9 mouse cellular contexts compared by ENCODE assay signal in the genomic region with DNA sequence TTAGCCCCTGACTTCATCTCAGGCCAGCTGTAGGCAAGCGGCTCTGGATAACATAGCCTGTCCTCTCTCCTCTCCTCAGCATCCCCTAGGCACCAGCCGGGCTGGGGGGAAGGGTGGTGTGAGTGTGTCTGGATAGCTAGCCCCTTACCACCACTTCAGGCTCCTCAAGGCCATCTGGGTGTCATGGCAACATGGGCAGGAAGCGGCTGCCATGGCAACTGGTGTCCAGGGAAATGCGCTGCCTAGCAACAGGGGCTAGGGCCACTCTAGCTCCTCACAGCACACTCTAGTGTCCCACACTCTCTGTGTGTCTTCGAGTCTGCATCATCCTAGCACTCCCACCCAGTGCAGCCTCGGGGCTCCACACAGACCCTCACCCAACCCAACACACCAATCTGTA. TPM values are rescaled to one million over a fixed set of nuclear protein-coding genes. Genes with fewer than 3 reads are reported as not detected.
DNase-seq lines count a peak whose midpoint lies in the region; ATAC-seq and TF ChIP-seq lines count a peak whose summit lies in the region.
"Had no signal": no experiment of that assay in that cellular context is flagged by ENCODE, and none has a peak within 500 bp of the region (broad histone marks: within the 10 kb centered on the region; RNA-seq: fewer than 3 reads in every experiment).

No protein-coding gene starts in this region.

- peak overlapping the region; percentile 52 for H3K9ac ChIP-seq in forebrain, embryonic 13.5 days
- no peak overlapping the region for H3K9ac ChIP-seq in kidney, embryonic 15.5 days

- H3K4me3 ChIP-seq in forebrain, embryonic 13.5 days: peak overlapping the region; percentile 23
- H3K4me3 ChIP-seq in left cerebral cortex, adult 2 months: peak overlapping the region; percentile 9; the same call in 1 of the 2 replicates
- H3K4me3 ChIP-seq in olfactory bulb, adult 2 months (ENCODE audit: insufficient read depth, low read depth, low read length): no peak overlapping the region; the same call in 1 of the 2 replicates
- no peak overlapping the region for H3K4me3 ChIP-seq in kidney, embryonic 15.5 days (replicated peaks)
- no peak overlapping the region for H3K4me3 ChIP-seq in gastrocnemius, adult 2 months

- no peak for TF ChIP-seq CTCF in left cerebral cortex, adult 2 months (IDR thresholded peaks at IDR 0.05)
- TF ChIP-seq CTCF in olfactory bulb, adult 2 months (IDR thresholded peaks at IDR 0.05; ENCODE audit: insufficient read depth, low read depth, low read length): no peak
- no peak for TF ChIP-seq CTCF in gastrocnemius, adult 2 months (IDR thresholded peaks at IDR 0.05)

- ATAC-seq in forebrain, embryonic 13.5 days: peak; percentile 89
- ATAC-seq in kidney, embryonic 15.5 days (replicated peaks; ENCODE audit: low FRiP score): no peak

- no peaks in the 10 kb centered on the region for H3K36me3 ChIP-seq in forebrain, embryonic 13.5 days (ENCODE audit: poor library complexity, severe bottlenecking)
- no peaks in the 10 kb centered on the region for H3K36me3 ChIP-seq in kidney, embryonic 15.5 days

- peak; percentile 86 to 90 for DNase-seq in cerebellum, postnatal 10 days
- DNase-seq in cerebellum, adult 8-10 months: no peak
- DNase-seq in left cerebral cortex, adult 2 months (ENCODE audit: extremely low spot score in 1 of 2, low spot score in 2 of 2): peak; percentile 72 to 74
- no peak for DNase-seq in adipocyte (ENCODE audit: low spot score)
- DNase-seq in gastrocnemius, adult 2 months: no peak

- H3K27ac ChIP-seq in forebrain, embryonic 13.5 days: peak overlapping the region; percentile 84
- H3K27ac ChIP-seq in left cerebral cortex, adult 2 months: peak overlapping the region; percentile 76
- H3K27ac ChIP-seq in olfactory bulb, adult 2 months (ENCODE audit: insufficient read depth, low read depth, low read length): peak overlapping the region; percentile 26; the same call in 1 of the 2 replicates
- H3K27ac ChIP-seq in kidney, embryonic 15.5 days: no peak overlapping the region
- no peak overlapping the region for H3K27ac ChIP-seq in gastrocnemius, adult 2 months

- H3K4me1 ChIP-seq in forebrain, embryonic 13.5 days: peaks cover 43% of the 10 kb centered on the region
- peaks cover 34% of the 10 kb centered on the region for H3K4me1 ChIP-seq in olfactory bulb, adult 2 months (ENCODE audit: control insufficient read depth, insufficient read depth, low read length)
- H3K4me1 ChIP-seq in kidney, embryonic 15.5 days: 0 out of 2 replicates have a peak, but pooled peaks cover 5% of the 10 kb centered on the region

- no peak for TF ChIP-seq POLR2A in olfactory bulb, adult 2 months (IDR thresholded peaks at IDR 0.05; ENCODE audit: insufficient read depth, low read depth, low read length)

- H3K9me3 ChIP-seq in forebrain, embryonic 13.5 days (replicated peaks): no peaks in the 10 kb centered on the region
- no peaks in the 10 kb centered on the region for H3K9me3 ChIP-seq in kidney, embryonic 15.5 days (replicated peaks)

- peak overlapping the region; percentile 42 for H3K4me2 ChIP-seq in forebrain, embryonic 13.5 days
- no peak overlapping the region for H3K4me2 ChIP-seq in kidney, embryonic 15.5 days

- no peaks in the 10 kb centered on the region for H3K27me3 ChIP-seq in forebrain, embryonic 13.5 days
- peaks cover 10% of the 10 kb centered on the region for H3K27me3 ChIP-seq in kidney, embryonic 15.5 days

- intact Hi-C loops in left cerebral cortex, adult 2 months (cut with DNase I): no loop called here
- intact Hi-C loops in gastrocnemius, adult 2 months (cut with DNase I): no loop called here

- 9% methylated on average over 6 of the region's 6 CpGs for WGBS in forebrain, embryonic 13.5 days
- WGBS in olfactory bulb, adult 2 months: 27% methylated on average over 6 of the region's 6 CpGs
- whole genome bisulfite sequencing in kidney, embryonic 15.5 days: 49% methylated on average over 6 of the region's 6 CpGs

RNA-seq across cellular contexts. Expression of gene Ccdc188, which starts 4.0 kb away (rescaled TPM):
- 0.13 TPM in 1 of 2 replicates, not detected in the other for polyA plus RNA-seq in forebrain, embryonic 13.5 days (2015; fragmentation: Nextera tagmentation; extraction: Ambion mirVana)
- not detected for total RNA-seq in left cerebral cortex, adult 2 months (2021)
- polyA plus RNA-seq in olfactory bulb, adult 2 months (2012; ENCODE audit: insufficient read depth, insufficient read length, low replicate concordance, missing spikeins): not detected in 2 replicates
- not detected in 2 replicates for polyA plus RNA-seq in kidney, embryonic 15.5 days (2015; fragmentation: Nextera tagmentation; extraction: Ambion mirVana)
- total RNA-seq in gastrocnemius, adult 2 months (2021): not detected
- polyA plus RNA-seq: large intestine, adult 2 months had no signal

RNA-seq across cellular contexts. Expression of gene Zdhhc8, which starts 21.2 kb away (rescaled TPM):
- polyA plus RNA-seq in forebrain, embryonic 13.5 days (2015; fragmentation: Nextera tagmentation; extraction: Ambion mirVana): 7.7 and 8.4 TPM in 2 replicates
- total RNA-seq in left cerebral cortex, adult 2 months (2021): 100 to 1,000 TPM; 132 to 134 TPM
- polyA plus RNA-seq in olfactory bulb, adult 2 months (2012; ENCODE audit: insufficient read depth, insufficient read length, low replicate concordance, missing spikeins): not detected in 2 replicates
- polyA plus RNA-seq in kidney, embryonic 15.5 days (2015; fragmentation: Nextera tagmentation; extraction: Ambion mirVana): 15.6 and 17.5 TPM in 2 replicates
- 10 to 100 TPM; 21.6 to 28.7 TPM for total RNA-seq in gastrocnemius, adult 2 months (2021)

RNA-seq across cellular contexts. Expression of gene Trmt2a, which starts 34.8 kb away (rescaled TPM):
- 116 and 126 TPM in 2 replicates for polyA plus RNA-seq in forebrain, embryonic 13.5 days (2015; fragmentation: Nextera tagmentation; extraction: Ambion mirVana)
- 10 to 100 TPM; 43.6 to 47.7 TPM for total RNA-seq in left cerebral cortex, adult 2 months (2021)
- not detected in 2 replicates for polyA plus RNA-seq in olfactory bulb, adult 2 months (2012; ENCODE audit: insufficient read depth, insufficient read length, low replicate concordance, missing spikeins)
- polyA plus RNA-seq in kidney, embryonic 15.5 days (2015; fragmentation: Nextera tagmentation; extraction: Ambion mirVana): 99.2 and 102 TPM in 2 replicates
- 10 to 100 TPM in 1 of 2 experiments, 1 to 10 TPM in 1; 9.7 to 12.0 TPM for total RNA-seq in gastrocnemius, adult 2 months (2021)

RNA-seq across cellular contexts. Expression of gene Ranbp1, which starts 34.8 kb away (rescaled TPM):
- polyA plus RNA-seq in forebrain, embryonic 13.5 days (2015; fragmentation: Nextera tagmentation; extraction: Ambion mirVana): 726 and 766 TPM in 2 replicates
- 10 to 100 TPM; 87.3 to 92.9 TPM for total RNA-seq in left cerebral cortex, adult 2 months (2021)
- not detected in 2 replicates for polyA plus RNA-seq in olfactory bulb, adult 2 months (2012; ENCODE audit: insufficient read depth, insufficient read length, low replicate concordance, missing spikeins)
- 662 and 691 TPM in 2 replicates for polyA plus RNA-seq in kidney, embryonic 15.5 days (2015; fragmentation: Nextera tagmentation; extraction: Ambion mirVana)
- 10 to 100 TPM; 17.9 to 28.5 TPM for total RNA-seq in gastrocnemius, adult 2 months (2021)

RNA-seq across cellular contexts. Expression of gene Gm49776, which starts 44.4 kb away (rescaled TPM):
- 2.5 and 7.6 TPM in 2 replicates for polyA plus RNA-seq in forebrain, embryonic 13.5 days (2015; fragmentation: Nextera tagmentation; extraction: Ambion mirVana)
- total RNA-seq in left cerebral cortex, adult 2 months (2021): not detected
- not detected in 2 replicates for polyA plus RNA-seq in olfactory bulb, adult 2 months (2012; ENCODE audit: insufficient read depth, insufficient read length, low replicate concordance, missing spikeins)
- polyA plus RNA-seq in kidney, embryonic 15.5 days (2015; fragmentation: Nextera tagmentation; extraction: Ambion mirVana): 4.3 TPM in 1 of 2 replicates, not detected in the other
- not detected for total RNA-seq in gastrocnemius, adult 2 months (2021)
- polyA plus RNA-seq: large intestine, adult 2 months had no signal

Comparison
In these comparisons a context has a peak if more than half of its experiments do, and no peak if none do; other contexts are left out.
1. DNase-seq: peak in cerebellum, postnatal 10 days (2 of 2) and left cerebral cortex, adult 2 months (2 of 2); none in cerebellum, adult 8-10 months (single experiment), adipocyte (single experiment) and gastrocnemius, adult 2 months (single experiment).
2. H3K27ac ChIP-seq: peak in forebrain, embryonic 13.5 days (single experiment), left cerebral cortex, adult 2 months (single experiment) and olfactory bulb, adult 2 months (single experiment); none in kidney, embryonic 15.5 days (single experiment) and gastrocnemius, adult 2 months (single experiment).
3. H3K4me3 ChIP-seq: peak in forebrain, embryonic 13.5 days (single experiment) and left cerebral cortex, adult 2 months (single experiment); none in olfactory bulb, adult 2 months (single experiment), kidney, embryonic 15.5 days (single experiment) and gastrocnemius, adult 2 months (single experiment).